ENCODE assay signal across 8 mouse cellular contexts in the genomic region with DNA sequence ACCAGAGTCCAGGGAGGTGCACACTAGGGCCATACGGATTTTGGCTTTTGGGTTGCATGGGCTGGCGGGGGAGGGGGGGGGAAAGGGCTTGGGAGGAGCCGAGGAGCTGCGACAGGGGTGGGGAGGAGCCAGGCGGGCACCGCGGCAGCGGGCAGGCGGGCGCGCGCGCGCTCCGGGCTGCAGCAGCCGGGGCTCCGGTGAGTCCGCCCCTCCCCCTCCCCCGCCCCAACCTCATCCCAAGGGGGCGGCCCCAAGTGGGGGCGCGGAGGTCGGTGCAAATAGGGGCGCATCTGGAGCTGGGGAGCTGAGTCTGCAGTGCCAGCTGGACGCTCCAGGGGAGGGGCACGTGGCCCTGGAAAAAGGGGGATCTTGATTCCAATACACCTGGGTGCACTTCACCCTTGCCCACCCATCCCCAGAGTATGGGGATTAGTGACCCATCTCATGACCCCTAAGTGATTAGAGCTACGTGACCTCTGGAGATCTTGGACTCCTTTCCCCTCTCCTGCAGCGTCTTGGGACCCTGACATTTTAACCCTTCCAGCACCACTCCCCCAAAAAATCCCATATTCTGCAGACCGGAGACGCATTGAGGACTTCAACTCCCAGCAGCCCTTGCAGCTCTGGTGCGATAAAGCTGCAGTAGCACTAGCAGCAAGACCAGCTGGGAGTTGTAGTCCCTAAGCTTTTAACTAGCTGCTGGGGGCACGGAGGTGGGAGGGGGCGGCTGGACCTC. TPM values are rescaled to one million over a fixed set of nuclear protein-coding genes. Genes with fewer than 3 reads are reported as not detected.
DNase-seq lines count a peak whose midpoint lies in the region; ATAC-seq and TF ChIP-seq lines count a peak whose summit lies in the region.

A gene (plus strand): TSS at position 123 of the 736 bp plus-strand sequence.

- no peak for TF ChIP-seq CTCF in kidney, postnatal 0 days (IDR thresholded peaks at IDR 0.05; ENCODE audit: low read depth)
- no peak for TF ChIP-seq CTCF in liver, adult 2 months (IDR thresholded peaks at IDR 0.05; ENCODE audit: low read depth, low read length)
- no peak for TF ChIP-seq CTCF in testis, adult 2 months (IDR thresholded peaks at IDR 0.05; ENCODE audit: control insufficient read depth, insufficient read depth, insufficient replicate concordance, low read depth, low read length)

- peak within 1 kb of the TSS; percentile 85 for H3K4me2 ChIP-seq in heart, embryonic 13.5 days
- H3K4me2 ChIP-seq in kidney, postnatal 0 days (ENCODE audit: low read length), result peak within 1 kb of the TSS; percentile 94

- 0 out of 2 replicates have a peak, but pooled peaks have one; percentile 58 for ATAC-seq in erythroblast, adult 5-6 weeks (replicated peaks; ENCODE audit: low FRiP score, poor library complexity, severe bottlenecking)
- peak; percentile 52; the same call in 1 of the 2 replicates for ATAC-seq in heart, embryonic 13.5 days (ENCODE audit: extremely low read depth, insufficient number of reproducible peaks, low FRiP score, low TSS enrichment)
- peak; percentile 80 for ATAC-seq in kidney, postnatal 0 days (replicated peaks; ENCODE audit: low FRiP score, low read depth)
- peak; percentile 69 for ATAC-seq in monocyte, adult 5-6 weeks (replicated peaks; ENCODE audit: insufficient number of reproducible peaks, low FRiP score, low TSS enrichment, poor library complexity, severe bottlenecking)

- peak within 1 kb of the TSS; percentile 71 for H3K9ac ChIP-seq in heart, embryonic 13.5 days
- H3K9ac ChIP-seq in kidney, postnatal 0 days (ENCODE audit: low read depth, low read length), result peak within 1 kb of the TSS; percentile 40; the same call in 1 of the 2 replicates
- H3K9ac ChIP-seq in liver, adult 2 months (ENCODE audit: low read depth, low read length), result peak within 1 kb of the TSS; percentile 70

- peaks cover 9% of the 10 kb centered on the region for H3K4me1 ChIP-seq in heart, embryonic 13.5 days
- no peaks in the 10 kb centered on the region for H3K4me1 ChIP-seq in kidney, postnatal 0 days (replicated peaks; ENCODE audit: insufficient read depth, low read length)
- no peaks in the 10 kb centered on the region for H3K4me1 ChIP-seq in liver, adult 2 months (ENCODE audit: control insufficient read depth, insufficient read depth, low read length)
- H3K4me1 ChIP-seq in testis, adult 2 months (ENCODE audit: control insufficient read depth, insufficient read depth, low read length), result peaks cover 7% of the 10 kb centered on the region

- H3K4me3 ChIP-seq in heart, embryonic 13.5 days, result peak within 1 kb of the TSS; percentile 57
- peak within 1 kb of the TSS; percentile 46 for H3K4me3 ChIP-seq in kidney, postnatal 0 days (replicated peaks; ENCODE audit: low read depth, low read length)
- H3K4me3 ChIP-seq in liver, adult 2 months (ENCODE audit: insufficient read depth, low read depth, low read length), result peak within 1 kb of the TSS; percentile 78
- H3K4me3 ChIP-seq in testis, adult 2 months (ENCODE audit: control insufficient read depth, low read depth, low read length), result peak within 1 kb of the TSS; percentile 30

- no peaks in the 10 kb centered on the region for H3K79me2 ChIP-seq in liver, adult 2 months (ENCODE audit: control insufficient read depth, insufficient read depth, low read length)

- peaks cover 74% of the 10 kb centered on the region for H3K27me3 ChIP-seq in heart, embryonic 13.5 days (replicated peaks)
- no peaks in the 10 kb centered on the region for H3K27me3 ChIP-seq in kidney, postnatal 0 days (ENCODE audit: insufficient read depth, low read length)
- no peaks in the 10 kb centered on the region for H3K27me3 ChIP-seq in liver, adult 2 months (ENCODE audit: control insufficient read depth, insufficient read depth, low read length)
- H3K27me3 ChIP-seq in testis, adult 2 months (ENCODE audit: control insufficient read depth, insufficient read depth, low read length), result no peaks in the 10 kb centered on the region

- WGBS in heart, embryonic 13.5 days, result under 1% methylated on average over 30 of the region's 33 CpGs
- WGBS in kidney, postnatal 0 days, result under 1% methylated on average over 31 of the region's 33 CpGs
- 2% methylated on average over 27 of the region's 33 CpGs for WGBS in liver, adult 2 months

- DNase-seq in CD4-positive, CD25-positive, alpha-beta regulatory T cell, adult 2 months (ENCODE audit: low read depth, low spot score), result peak; percentile 65
- peak; percentile 69 to 83 for DNase-seq in adrenal gland, postnatal 36 days
- peak; percentile 72 for DNase-seq in kidney, postnatal 0 days (ENCODE audit: low spot score)
- DNase-seq in liver, adult 2 months (ENCODE audit: extremely low read depth, low read depth, low spot score), result peak; percentile 73

- no peak within 1 kb of the TSS for H3K27ac ChIP-seq in heart, embryonic 13.5 days (replicated peaks)
- no peak within 1 kb of the TSS for H3K27ac ChIP-seq in kidney, postnatal 0 days
- H3K27ac ChIP-seq in liver, adult 2 months (replicated peaks; ENCODE audit: insufficient read depth, low read depth, low read length), result no peak within 1 kb of the TSS
- H3K27ac ChIP-seq in testis, adult 2 months (ENCODE audit: control insufficient read depth, insufficient read depth, low read depth, low read length), result no peak within 1 kb of the TSS

- H3K36me3 ChIP-seq in heart, embryonic 13.5 days, result no peaks in the 10 kb centered on the region
- H3K36me3 ChIP-seq in kidney, postnatal 0 days (ENCODE audit: insufficient read depth, low read length), result no peaks in the 10 kb centered on the region
- no peaks in the 10 kb centered on the region for H3K36me3 ChIP-seq in liver, adult 2 months (ENCODE audit: control insufficient read depth, insufficient read depth, low read length)
- H3K36me3 ChIP-seq in testis, adult 2 months (ENCODE audit: control insufficient read depth, insufficient read depth, low read length), result no peaks in the 10 kb centered on the region

- H3K9me3 ChIP-seq in heart, embryonic 13.5 days, result no peaks in the 10 kb centered on the region
- no peaks in the 10 kb centered on the region for H3K9me3 ChIP-seq in kidney, postnatal 0 days (replicated peaks; ENCODE audit: low read length)

- TF ChIP-seq POLR2A in liver, adult 2 months (IDR thresholded peaks at IDR 0.05; ENCODE audit: extremely low read depth, insufficient read depth, low read length), result no peak
- TF ChIP-seq POLR2A in testis, adult 2 months (IDR thresholded peaks at IDR 0.05; ENCODE audit: control insufficient read depth, low read depth, low read length), result no peak

RNA-seq across cellular contexts. Expression of the gene that starts here (rescaled TPM):
- total RNA-seq in adrenal gland, postnatal 36 days (2021), result 1 to 10 TPM; 3.0 to 4.7 TPM
- total RNA-seq in erythroblast, adult 5-6 weeks (2015; ENCODE audit: low replicate concordance), result not detected in 2 replicates
- total RNA-seq in erythroblast, adult 5-6 weeks (2017; ENCODE audit: low replicate concordance), result not detected in 2 replicates
- 0.53 and 0.62 TPM in 2 replicates for polyA plus RNA-seq in heart, embryonic 13.5 days (2015; fragmentation: Nextera tagmentation; extraction: Ambion mirVana)
- polyA plus RNA-seq in kidney, postnatal 0 days (2015; fragmentation: Nextera tagmentation; extraction: Ambion mirVana), result 3.3 and 3.5 TPM in 2 replicates
- 1.4 and 2.6 TPM in 2 replicates for total RNA-seq in liver, adult 2 months (2014; rRNA removed)
- polyA plus RNA-seq in liver, adult 2 months (2012; rRNA removed), result 4.9 and 7.1 TPM in 2 replicates
- not detected in 3 replicates for total RNA-seq in monocyte, adult 5-6 weeks (2017)
- 2.0 TPM in 2 replicates for polyA plus RNA-seq in testis, adult 2 months (2012; rRNA removed)

Comparison
In these comparisons a context has a peak if more than half of its experiments do, and no peak if none do; other contexts are left out.
1. Peak in ATAC-seq in erythroblast, adult 5-6 weeks; RNA of the gene not detected or under 1 TPM.
2. Peak in ATAC-seq, H3K4me3 ChIP-seq, H3K9ac ChIP-seq and H3K4me2 ChIP-seq in heart, embryonic 13.5 days; RNA of the gene not detected or under 1 TPM.
3. Peak in ATAC-seq in monocyte, adult 5-6 weeks; RNA of the gene not detected or under 1 TPM.